Mouse (Mus musculus): Measurements from ENCODE around the gene Slc30a1.

The Slc30a1 gene

DNA sequence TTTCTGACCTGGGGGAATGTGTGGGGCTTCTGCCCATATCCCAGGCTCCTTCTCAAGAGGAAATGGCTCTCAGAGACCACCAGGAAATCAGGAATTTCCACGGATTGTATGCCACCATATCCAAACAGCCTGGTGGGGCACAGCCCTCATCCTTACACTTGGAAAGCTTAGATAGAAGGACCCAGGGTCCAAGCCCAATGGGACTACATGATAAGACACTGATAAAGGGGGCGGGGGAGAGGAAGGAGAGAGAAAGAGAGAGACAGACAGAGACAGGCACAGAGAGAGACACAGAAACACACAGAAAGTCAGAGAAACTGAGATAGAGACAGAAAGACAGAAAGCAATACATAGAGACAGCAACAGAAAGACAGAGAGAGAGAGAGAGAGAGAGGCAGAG lies 24.9 kb upstream of the Slc30a1 start:
- TF ChIP-seq GATA4 (IDR thresholded peaks at IDR 0.05; ENCODE audit: insufficient replicate concordance, low read length), result no peak

DNA sequence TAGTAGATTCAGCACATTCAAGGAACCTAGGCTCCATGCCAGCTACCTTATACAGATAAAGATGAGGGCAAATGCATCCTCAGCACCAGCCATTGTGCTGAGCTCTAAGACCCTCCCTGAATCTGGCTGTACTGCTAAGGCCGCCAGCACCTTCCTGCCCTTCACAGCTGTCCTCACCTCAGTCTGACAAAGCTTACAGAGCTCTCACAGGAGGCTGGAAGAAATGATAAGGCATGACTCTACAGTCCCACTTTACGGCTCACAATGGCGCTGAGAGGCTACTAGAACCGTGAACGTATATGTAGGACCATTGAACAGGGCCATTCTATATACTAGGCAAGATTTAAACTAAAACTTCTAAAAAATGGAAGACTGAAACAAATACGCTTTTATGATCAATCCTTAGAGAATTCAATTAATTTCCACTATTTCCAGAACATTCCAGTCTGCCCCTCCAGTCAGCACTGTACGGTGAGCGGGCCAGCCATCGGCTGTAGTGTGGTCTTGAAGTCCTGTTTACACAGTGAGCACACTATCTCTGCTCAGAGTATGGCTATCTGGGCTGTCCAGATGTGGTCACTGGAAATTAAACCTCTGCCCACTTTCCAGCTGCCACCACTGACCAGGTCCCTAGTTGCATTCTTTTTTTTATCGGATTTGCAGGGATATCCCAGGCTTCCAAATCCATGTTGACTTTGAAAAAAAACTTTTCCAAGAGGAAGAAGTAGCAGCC lies 23.9 kb upstream of the Slc30a1 start:
- no peak for TF ChIP-seq GATA4 (IDR thresholded peaks at IDR 0.05; ENCODE audit: insufficient replicate concordance, low read length)

DNA sequence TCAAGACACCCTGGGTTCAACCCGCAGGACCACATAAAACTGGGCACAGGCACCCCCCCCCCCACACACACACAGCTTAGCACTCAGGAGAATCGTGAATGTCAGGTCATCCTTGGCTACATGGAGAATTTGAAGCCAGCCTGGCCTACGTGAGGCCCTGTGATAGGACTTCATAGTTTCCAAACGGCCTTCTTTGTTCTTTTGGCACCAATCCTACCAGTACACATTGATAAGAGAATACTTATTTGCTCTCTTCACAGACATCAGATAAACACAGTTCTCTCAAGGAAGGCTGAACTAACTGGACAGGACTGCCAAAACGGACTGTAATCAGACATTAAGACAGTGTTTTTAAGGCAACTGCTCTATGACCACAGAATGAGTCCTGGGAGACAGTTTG lies 22.9 kb upstream of the Slc30a1 start:
- TF ChIP-seq GATA4 (IDR thresholded peaks at IDR 0.05; ENCODE audit: insufficient replicate concordance, low read length), result peak; percentile 36; the same call in 1 of the 2 replicates

DNA sequence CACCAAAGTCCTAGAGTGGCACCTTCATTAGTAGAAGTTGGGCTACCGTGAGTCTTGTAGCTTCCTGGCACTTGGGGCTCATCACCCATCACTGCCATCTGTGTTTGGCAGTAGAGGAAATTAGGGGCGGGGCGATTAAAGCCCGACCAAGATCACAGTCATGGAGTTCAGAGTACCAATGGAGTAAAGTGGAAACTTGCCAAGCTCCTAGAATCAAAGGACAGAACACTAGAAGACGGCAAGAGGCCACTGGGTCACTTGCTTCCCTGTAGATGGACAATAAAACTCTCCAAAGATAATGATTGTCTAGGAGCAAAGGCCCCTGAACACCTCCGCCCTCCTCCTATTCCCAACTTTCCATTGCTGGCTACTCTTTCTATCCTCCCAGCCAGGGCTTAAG lies 14.7 kb upstream of the Slc30a1 start:
- TF ChIP-seq GATA4 (IDR thresholded peaks at IDR 0.05; ENCODE audit: insufficient replicate concordance, low read length), result no peak

DNA sequence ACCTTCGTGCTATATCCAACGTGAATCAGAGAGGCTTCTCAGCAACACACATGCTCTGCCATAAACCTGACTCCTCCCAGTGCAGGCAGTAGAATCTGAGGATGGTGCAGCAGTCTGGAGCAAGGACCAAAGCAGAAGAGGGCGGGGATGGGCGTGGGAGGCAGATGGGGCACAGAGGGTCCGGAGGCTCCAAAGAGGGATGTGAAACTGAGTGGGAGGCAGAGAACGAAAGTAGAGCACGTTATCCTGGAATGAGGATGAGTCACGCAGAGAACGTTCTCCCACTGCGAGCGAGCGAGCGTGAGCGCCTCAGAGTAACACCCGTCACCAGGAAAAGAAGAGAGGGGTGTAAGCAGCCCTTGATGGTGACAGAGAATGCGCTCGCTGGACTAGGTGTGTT lies 12.2 kb upstream of the Slc30a1 start:
- no peak for TF ChIP-seq GATA4 (IDR thresholded peaks at IDR 0.05; ENCODE audit: insufficient replicate concordance, low read length)

DNA sequence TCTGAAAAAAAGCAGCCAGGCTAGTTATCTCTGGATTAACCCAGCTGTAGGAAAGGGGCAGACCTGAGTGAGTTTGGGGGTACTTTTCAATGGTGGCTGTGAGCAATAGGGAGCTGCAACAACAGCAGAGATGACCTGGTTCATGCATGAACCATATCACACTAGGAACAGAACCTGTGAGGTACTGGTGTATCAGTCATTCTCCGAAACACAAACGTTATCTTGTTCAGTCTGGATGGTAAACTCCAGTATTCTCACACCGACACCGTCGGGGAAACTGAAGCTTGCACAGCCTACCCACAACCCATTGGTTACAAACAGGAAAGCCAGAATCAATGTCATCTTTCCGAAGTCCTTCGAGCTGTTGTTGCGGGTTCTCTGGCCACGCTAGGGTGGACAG lies 11.7 kb upstream of the Slc30a1 start:
- no peak for TF ChIP-seq GATA4 (IDR thresholded peaks at IDR 0.05; ENCODE audit: insufficient replicate concordance, low read length)

DNA sequence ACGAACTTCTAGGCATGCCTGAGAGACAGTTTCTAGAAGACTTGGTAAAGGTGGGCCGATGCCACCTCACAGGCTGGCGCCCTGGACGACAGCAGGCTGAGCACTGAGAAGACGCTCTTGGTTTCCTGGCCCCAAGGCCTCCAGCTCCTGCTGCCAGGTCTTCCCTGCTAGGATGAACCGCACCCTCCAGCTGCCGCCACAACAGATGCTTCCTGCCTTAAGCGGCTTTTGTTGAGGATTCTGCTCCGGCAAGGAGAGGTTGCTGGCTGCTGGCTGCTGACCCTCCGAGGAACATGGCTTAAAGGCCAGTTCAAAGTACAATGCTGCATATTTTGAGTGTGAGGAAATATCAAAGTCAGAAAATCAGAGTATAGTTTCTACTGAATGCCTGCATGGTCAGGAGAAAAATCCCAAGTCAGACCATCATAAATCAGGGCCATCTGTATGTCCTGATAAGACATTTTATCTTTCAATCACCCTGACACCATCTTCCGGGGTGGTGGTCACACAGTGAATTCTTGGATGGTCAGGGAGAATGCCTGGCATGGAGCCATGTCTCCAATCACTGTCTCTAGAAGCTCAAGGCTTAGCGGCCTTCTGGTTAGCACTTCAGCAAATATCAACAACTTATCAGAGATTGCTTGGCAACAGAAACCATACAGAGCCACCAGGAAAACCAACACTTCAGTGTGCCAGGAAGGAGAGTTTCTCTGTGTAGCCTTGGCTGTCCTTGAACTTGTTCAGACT lies 9.6 kb upstream of the Slc30a1 start:
- no peak for TF ChIP-seq GATA4 (IDR thresholded peaks at IDR 0.05; ENCODE audit: insufficient replicate concordance, low read length)

DNA sequence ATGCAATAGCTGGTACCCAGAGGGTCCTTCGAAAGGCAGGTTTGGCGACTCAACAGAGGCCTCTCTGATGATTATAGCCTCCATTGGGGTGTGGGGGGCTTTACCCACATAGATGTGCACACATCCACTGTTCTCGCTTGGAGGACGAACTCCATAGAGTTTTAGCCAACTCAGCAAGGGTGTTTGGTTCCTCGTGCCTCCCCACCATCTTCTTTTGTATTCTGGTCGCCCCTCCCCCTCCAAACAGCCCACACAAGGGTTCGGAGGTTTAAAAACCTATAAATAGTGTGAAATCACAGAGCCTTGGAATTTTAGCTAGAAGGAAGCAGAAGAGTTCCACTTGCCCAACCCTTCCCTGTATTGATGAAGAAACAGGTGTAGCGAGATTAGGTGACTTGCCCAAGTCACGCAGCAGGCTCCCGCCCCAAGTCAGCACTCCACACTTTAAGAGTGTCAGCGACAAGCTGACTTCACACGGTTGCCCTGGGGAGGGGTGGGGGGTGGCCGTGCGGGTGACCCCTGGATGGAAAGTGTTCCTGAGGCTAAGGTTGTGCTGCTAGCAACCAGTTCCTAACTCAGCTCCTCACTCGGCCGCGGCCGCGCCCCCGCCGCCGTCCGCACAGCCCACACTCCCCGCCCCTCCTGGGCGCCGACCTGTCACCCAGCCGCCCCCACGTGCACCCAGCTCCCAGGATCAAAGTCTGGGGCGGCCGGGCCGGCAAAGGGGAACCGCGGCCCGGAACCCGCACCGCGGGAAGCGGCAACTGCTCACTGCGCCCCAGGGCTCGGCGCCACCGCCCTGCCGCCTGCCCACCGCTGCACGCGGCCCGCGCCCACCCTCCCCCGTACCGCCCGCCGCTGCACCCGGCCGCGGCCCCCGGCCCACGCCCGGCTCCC lies 682 bp upstream of the Slc30a1 start:
- no peak for TF ChIP-seq GATA4 (IDR thresholded peaks at IDR 0.05; ENCODE audit: insufficient replicate concordance, low read length)

DNA sequence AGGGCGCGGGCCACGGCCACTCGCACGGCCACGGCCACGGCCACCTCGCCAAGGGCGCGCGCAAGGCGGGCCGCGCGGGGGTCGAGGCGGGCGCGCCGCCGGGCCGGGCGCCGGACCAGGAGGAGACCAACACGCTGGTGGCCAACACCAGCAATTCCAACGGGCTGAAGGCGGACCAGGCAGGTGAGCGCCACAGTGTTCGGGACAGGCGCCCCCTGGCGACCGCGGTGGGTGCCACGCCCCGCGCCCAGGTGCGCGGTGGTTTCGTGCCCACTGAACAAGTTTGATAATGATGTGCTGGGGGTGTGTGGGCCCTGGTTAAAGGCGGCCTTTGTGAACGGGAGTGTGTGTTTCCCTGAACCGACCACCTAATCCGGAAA lies 854 bp downstream of the Slc30a1 start:
- no peak for TF ChIP-seq GATA4 (IDR thresholded peaks at IDR 0.05; ENCODE audit: insufficient replicate concordance, low read length)

DNA sequence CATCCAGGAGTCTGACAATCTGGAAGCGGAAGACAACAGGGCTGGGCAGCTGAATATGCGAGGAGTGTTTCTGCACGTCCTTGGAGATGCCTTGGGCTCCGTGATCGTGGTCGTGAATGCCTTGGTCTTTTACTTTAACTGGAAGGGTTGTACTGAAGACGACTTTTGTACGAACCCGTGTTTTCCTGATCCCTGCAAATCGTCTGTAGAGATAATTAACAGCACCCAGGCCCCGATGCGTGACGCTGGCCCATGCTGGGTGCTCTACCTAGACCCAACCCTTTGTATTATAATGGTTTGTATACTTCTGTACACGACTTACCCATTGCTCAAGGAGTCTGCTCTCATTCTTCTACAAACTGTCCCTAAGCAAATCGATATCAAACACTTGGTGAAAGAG lies 2.3 kb downstream of the Slc30a1 start:
- TF ChIP-seq GATA4 (IDR thresholded peaks at IDR 0.05; ENCODE audit: insufficient replicate concordance, low read length), result no peak

DNA sequence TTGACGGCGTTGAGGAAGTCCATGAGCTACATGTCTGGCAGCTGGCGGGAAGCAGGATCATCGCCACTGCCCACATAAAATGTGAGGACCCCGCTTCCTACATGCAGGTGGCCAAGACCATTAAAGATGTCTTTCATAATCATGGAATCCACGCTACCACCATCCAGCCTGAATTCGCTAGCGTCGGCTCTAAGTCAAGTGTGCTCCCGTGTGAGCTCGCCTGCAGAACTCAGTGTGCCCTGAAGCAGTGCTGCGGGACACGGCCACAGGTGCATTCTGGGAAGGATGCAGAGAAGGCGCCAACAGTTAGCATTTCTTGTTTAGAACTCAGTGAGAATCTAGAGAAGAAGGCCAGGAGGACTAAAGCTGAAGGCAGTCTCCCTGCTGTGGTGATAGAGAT lies 2.7 kb downstream of the Slc30a1 start:
- TF ChIP-seq GATA4 (IDR thresholded peaks at IDR 0.05; ENCODE audit: insufficient replicate concordance, low read length), result no peak

DNA sequence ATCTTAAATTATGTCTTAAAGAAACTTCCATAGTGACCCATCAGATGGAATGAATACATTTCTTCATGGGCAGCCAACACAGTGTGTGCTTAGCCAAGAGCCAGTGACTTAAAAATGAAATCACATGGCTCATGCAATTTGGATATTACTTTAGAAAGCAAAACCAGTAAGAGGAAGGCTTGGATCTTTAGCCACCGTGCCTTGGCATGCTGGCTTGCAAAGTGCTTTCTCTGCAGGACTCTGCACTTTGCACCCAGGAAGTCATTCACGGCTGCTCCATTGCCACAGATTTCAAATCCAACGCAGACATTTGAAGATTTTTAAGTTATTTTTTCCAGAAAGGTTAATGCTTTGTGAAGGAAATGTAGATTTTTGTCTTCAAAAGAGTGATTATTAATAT lies 4.1 kb downstream of the Slc30a1 start:
- TF ChIP-seq GATA4 (IDR thresholded peaks at IDR 0.05; ENCODE audit: insufficient replicate concordance, low read length), result no peak

DNA sequence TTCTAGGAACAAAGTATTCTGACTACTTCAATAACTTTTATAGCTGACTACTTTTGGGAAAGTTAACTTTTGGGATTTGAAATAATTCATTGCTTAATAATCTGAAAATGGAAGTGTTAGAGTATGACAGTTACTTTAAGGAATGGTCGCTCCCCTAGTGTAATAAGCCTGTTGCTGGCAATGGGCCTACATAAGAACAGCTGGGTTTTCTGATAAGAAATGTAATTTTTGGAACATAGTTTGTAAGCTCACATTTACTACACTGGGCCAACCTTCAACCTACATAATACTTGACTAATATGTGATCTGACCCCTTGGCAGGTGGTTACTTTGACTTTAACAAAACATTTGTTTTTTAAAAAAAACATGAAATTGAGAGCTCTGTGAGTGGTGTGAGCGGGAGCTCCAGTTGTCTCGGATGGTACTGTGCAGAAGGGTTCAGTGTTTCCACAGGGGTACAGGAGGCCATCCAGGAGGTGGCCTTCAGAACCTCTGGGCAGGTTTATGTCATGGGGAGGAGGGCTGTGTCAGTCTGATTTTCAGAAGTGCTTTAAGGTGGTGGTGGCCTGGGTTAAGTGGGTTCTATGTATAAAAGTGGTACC lies 4.6 kb downstream of the Slc30a1 start:
- TF ChIP-seq GATA4 (IDR thresholded peaks at IDR 0.05; ENCODE audit: insufficient replicate concordance, low read length), result no peak

DNA sequence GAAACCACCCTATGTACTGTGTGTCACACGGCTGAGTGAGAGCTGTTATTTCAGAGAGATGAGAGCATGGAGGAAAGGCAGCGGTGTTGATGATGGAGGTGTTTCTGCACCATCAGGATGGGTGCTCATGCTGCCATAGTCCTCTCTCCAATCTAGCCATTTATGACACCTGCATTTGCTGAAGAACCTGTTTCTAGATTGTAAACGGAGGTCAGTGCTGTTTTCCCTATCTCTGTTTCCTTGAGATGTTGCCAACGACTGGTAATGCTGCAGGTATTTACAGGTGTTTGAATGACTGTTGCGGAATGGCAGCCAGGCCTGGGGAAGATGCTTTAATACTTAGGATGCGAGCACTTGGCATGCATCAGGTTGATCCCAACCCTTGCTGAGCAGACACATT lies 8.1 kb downstream of the Slc30a1 start:
- TF ChIP-seq GATA4 (IDR thresholded peaks at IDR 0.05; ENCODE audit: insufficient replicate concordance, low read length), result no peak

DNA sequence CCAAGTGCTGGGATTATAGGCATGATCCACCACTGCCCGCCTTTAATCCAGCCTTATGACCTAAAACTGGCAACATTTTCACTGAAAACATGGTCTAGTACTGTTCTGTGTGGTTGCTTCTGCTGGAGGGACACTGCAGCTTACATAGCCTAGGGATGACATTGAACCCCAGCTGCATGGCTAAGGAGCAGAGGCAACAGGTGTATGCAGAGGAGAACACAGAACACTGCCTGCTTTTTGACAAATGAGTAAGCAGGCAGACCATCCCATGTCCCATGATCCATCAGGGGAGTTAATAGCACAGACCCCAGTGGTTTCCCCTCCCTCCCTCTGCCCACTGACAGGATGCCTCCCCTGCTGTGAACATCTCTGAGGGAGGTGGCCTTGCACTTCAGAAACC lies 9.0 kb downstream of the Slc30a1 start:
- no peak for TF ChIP-seq GATA4 (IDR thresholded peaks at IDR 0.05; ENCODE audit: insufficient replicate concordance, low read length)

Measured in liver, adult (tissue).